ENCODE assay signal across 8 mouse cellular contexts in genomic region chr2:19344636-19345413, GRCm38 (mm10). TPM values are rescaled to one million over a fixed set of nuclear protein-coding genes. Genes with fewer than 3 reads are reported as not detected.
A peak's percentile ranks its signal among the peaks of the same experiment; 100 is the strongest.
DNase-seq lines count a peak whose midpoint lies in the region; ATAC-seq lines count a peak whose summit lies in the region.

No protein-coding gene starts in this region.

- 27% methylated on average over 20 of the region's 20 CpGs for WGBS in intestine, embryonic 14.5 days

- intact Hi-C loops in gastrocnemius, postnatal 36 days (cut with DNase I) = loop anchor here (10.0 kb wide), 1 partner anchor 1320 kb away; no protein-coding TSS in a partner anchor
- intact Hi-C loops in left cerebral cortex, postnatal 10 days (cut with DNase I) = loop anchor here (5.0 to 10.0 kb wide), 4 partner anchors 68 to 990 kb away; partner anchors contain the start of gene Spag6

- no peak overlapping the region for H3K27ac ChIP-seq in intestine, embryonic 14.5 days (ENCODE audit: low read depth)

- H3K27me3 ChIP-seq in intestine, embryonic 14.5 days (replicated peaks; ENCODE audit: control insufficient read depth, insufficient read depth, low read length) = no peaks in the 10 kb centered on the region

- H3K4me1 ChIP-seq in intestine, embryonic 14.5 days (replicated peaks; ENCODE audit: control insufficient read depth, insufficient read depth, low read length) = no peaks in the 10 kb centered on the region; the same call in 1 of the 2 replicates

- no peak overlapping the region for H3K4me3 ChIP-seq in intestine, embryonic 14.5 days (ENCODE audit: low read depth, low read length)

- H3K4me2 ChIP-seq in intestine, embryonic 14.5 days (ENCODE audit: low read length) = peak overlapping the region; percentile 16

- H3K9ac ChIP-seq in intestine, embryonic 14.5 days (ENCODE audit: low read length) = no peak overlapping the region

- no peaks in the 10 kb centered on the region for H3K36me3 ChIP-seq in intestine, embryonic 14.5 days (ENCODE audit: control insufficient read depth, insufficient read depth, low read length)

- no peaks in the 10 kb centered on the region for H3K9me3 ChIP-seq in intestine, embryonic 14.5 days (ENCODE audit: control insufficient read depth, low read length)

- ATAC-seq in intestine, embryonic 14.5 days (replicated peaks; ENCODE audit: low FRiP score, low TSS enrichment, low read depth) = peak; percentile 84
- ATAC-seq in megakaryocyte-erythroid progenitor cell, adult 5-6 weeks (replicated peaks; ENCODE audit: low FRiP score, low TSS enrichment, poor library complexity, severe bottlenecking) = peak; percentile 94

- DNase-seq in adipocyte (ENCODE audit: low spot score) = peak; percentile 73
- peak; percentile 93 for DNase-seq in embryo, embryonic 10.5 days (ENCODE audit: low spot score)
- peak; percentile 74 to 79 for DNase-seq in gastrocnemius, postnatal 36 days
- DNase-seq in intestine, embryonic 14.5 days (ENCODE audit: low spot score) = peak; percentile 90
- peak; percentile 87 to 91 for DNase-seq in left cerebral cortex, postnatal 10 days (ENCODE audit: extremely low spot score in 1 of 2, low spot score in 2 of 2)
- peak; percentile 94 for DNase-seq in right cerebral cortex, postnatal 14 days
- DNase-seq in urinary bladder, postnatal 25 days (ENCODE audit: low spot score) = peak; percentile 83

RNA-seq across cellular contexts. Expression of gene Msrb2, which starts 26.4 kb away (rescaled TPM):
- 10 to 100 TPM; 14.7 to 16.3 TPM for total RNA-seq in gastrocnemius, postnatal 36 days (2021)
- polyA plus RNA-seq in intestine, embryonic 14.5 days (2014; fragmentation: Nextera tagmentation; extraction: Ambion mirVana) = 18.9 and 19.2 TPM in 2 replicates
- total RNA-seq in left cerebral cortex, postnatal 10 days (2021) = 10 to 100 TPM; 11.7 to 12.7 TPM
- total RNA-seq in megakaryocyte-erythroid progenitor cell, adult 5-6 weeks (2014; fragmentation: Nextera tagmentation) = 23.4 and 24.3 TPM in 2 replicates
- total RNA-seq in megakaryocyte-erythroid progenitor cell, adult 5-6 weeks (2017) = 12.1 and 34.6 TPM in 2 replicates
